Mouse (Mus musculus) left cerebral cortex, adult 8-10 months (tissue): ENCODE results near the gene Elovl3. TPM values are rescaled to one million over a fixed set of nuclear protein-coding genes. Genes with fewer than 3 reads are reported as not detected.

ENCODE experiments used
- total RNA-seq, 4 experiments: library from RNA; stranded (reverse); gene quantifications; 2 replicates each; pipeline ENCODE4 v1.2.4; 2022

Gene Elovl3
- total RNA-seq, 4 experiments from 2014 or later: not detected

Other genes starting within 250 kb of the Elovl3 start
- 10 to 100 TPM; 20.7 to 22.8 (median 21.7) TPM for gene Armh3, start 133.4 kb upstream of the Elovl3 start, total RNA-seq
- gene Hps6, start 128.4 kb upstream of the Elovl3 start, total RNA-seq: 1 to 10 TPM; 7.8 to 9.0 (median 8.5) TPM
- 10 to 100 TPM; 25.7 to 29.7 (median 26.8) TPM for gene Pprc1, start 87.0 kb upstream of the Elovl3 start, total RNA-seq
- gene Ldb1, start 86.7 kb upstream of the Elovl3 start, total RNA-seq: 100 to 1,000 TPM; 110 to 132 (median 120) TPM
- 10 to 100 TPM; 41.8 to 48.2 (median 46.0) TPM for gene Nolc1, start 56.0 kb upstream of the Elovl3 start, total RNA-seq
- gene Pitx3, start 16.4 kb downstream of the Elovl3 start, total RNA-seq: not detected
- gene Gbf1, start 20.6 kb downstream of the Elovl3 start, total RNA-seq: 10 to 100 TPM; 76.4 to 97.5 (median 78.8) TPM
- gene Nfkb2, start 172.4 kb downstream of the Elovl3 start, total RNA-seq: 1 to 10 TPM; 1.9 to 3.3 (median 2.2) TPM
- gene Psd, start 195.3 kb downstream of the Elovl3 start, total RNA-seq: 100 to 1,000 TPM; 550 to 592 (median 567) TPM
- 10 to 100 TPM; 23.7 to 27.6 (median 25.1) TPM for gene Fbxl15, start 196.3 kb downstream of the Elovl3 start, total RNA-seq
- 100 to 1,000 TPM; 187 to 201 (median 192) TPM for gene Cuedc2, start 206.8 kb downstream of the Elovl3 start, total RNA-seq
- gene Mfsd13a, start 209.2 kb downstream of the Elovl3 start, total RNA-seq: 10 to 100 TPM; 28.9 to 29.9 (median 29.5) TPM
- 1 to 10 TPM in 3 of 4 experiments, under 1 TPM in 1; 0.36 to 1.5 (median 1.0) TPM for gene 2310034G01Rik, start 218.4 kb downstream of the Elovl3 start, total RNA-seq